Mouse (Mus musculus) lung, postnatal 36 days (tissue): ENCODE measurements around the gene Zmpste24.
A peak's percentile ranks its signal among the peaks of the same experiment; 100 is the strongest.

Source experiments
- DNase-seq: peaks from one replicate; pipeline ENCODE4 v3.0.0; 2022; ENCODE audit warnings: mixed read lengths

The Zmpste24 gene

DNA sequence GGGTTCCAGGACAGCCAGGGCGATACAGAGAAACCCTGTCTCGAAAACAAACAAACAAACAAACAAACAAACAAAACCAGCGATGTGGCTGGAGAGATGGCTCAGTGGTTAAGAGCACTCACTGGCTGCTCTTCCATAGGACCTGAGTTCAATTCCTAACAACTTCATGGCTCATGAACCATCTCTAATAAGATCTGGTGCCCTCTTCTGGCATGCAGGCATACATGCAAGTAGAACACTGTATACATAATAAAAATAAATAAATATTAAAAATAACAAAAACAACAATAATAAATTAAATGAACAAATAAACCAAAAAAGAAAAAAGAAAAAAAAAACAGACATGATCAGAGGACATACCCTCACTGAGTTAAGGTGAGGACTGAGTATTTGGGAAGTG is 68.4 kb downstream of the Zmpste24 start:
- no peak for DNase-seq

DNA sequence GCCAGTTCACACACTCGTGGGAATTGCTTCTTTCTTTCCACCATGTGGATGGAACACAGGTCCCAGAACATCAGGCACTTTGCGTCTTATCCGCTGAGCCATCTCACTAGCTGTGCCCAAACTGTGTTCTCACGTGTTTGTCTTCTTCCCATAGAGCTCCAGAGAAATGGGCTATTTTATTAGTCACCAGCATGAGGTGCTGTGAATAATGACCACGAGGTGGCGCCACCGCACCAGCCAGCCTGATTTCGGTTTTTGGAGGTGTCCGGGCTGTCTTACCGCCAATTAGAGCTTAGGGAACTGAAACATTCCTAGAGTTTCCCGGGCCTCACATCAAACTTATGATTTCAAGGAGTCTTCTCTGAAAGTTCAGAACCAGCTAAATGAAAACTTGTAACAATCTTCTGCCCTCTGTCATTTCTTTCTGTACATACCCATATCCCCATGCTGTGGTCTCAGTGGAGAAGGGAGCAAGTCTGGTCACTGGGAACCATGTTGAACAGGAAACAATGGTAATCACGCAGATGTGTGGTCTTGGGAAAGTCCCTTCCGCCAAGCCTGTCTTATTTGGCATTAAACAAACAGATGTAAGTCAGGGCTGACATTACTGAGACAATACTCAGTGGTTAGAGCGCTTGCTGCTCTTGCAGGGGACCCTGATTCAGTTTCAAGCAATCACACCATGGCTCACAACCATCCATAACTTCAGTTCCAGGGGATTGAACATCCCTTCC is 69.2 kb downstream of the Zmpste24 start:
- DNase-seq, result peak; percentile 70

DNA sequence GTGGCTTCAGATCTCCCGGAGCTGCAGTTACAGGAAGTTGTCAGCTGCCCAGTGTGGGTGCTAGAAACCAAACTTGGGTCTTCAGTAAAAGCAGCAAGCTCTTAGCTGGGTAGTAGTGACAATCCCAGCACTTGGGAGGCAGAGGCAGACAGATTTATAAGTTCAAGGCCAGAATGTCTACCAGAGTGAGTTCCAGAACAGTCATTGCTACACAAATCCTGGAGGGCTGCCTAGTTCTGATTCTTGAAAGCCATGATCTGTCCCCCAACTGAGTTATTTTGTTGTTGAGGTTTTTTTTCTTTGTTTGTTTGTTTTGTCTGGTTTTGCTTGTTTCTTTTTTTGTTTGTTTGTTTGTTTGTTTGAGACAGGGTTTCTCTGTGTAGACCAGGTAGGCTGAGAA is 69.9 kb downstream of the Zmpste24 start:
- DNase-seq, result no peak

DNA sequence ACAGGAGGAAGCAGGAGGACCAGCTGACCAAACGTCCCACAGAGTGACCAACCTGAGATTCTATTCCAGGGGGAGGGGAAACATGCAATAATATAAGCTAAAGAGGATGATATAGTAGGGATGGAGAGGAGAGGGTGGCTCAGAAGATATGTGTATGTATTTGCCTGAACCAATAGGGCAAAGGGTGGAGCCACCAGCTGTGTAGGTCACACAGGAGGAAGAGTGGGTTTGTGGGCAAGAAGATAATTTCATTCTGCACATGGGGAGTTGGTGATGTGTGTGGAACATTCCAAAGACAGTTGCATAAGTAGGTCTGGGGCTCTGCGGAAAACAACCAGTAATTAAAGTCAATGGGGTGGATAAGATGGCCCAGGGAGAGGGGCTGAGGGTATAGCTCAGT is 72.4 kb downstream of the Zmpste24 start:
- peak; percentile 38 for DNase-seq

DNA sequence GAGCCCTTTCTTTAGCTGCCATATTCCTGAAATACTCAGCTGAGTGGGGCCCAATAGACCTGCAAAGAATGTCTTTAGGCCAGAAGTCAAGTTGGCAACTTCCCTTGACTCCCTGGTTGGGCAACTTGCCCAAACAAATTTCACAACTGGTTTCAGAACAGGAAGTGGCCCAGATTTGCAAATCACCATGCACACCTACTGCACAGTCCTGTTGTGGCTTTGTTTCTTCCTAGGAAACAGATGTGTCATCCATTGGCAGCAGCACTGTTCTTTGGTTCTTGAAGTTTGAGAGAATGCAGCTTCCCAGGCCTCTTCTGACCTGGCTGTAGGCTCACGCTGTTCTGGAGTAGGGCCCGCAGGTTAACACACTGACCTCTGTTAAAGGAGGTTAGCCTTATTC is 74.1 kb downstream of the Zmpste24 start:
- peak; percentile 91 for DNase-seq

DNA sequence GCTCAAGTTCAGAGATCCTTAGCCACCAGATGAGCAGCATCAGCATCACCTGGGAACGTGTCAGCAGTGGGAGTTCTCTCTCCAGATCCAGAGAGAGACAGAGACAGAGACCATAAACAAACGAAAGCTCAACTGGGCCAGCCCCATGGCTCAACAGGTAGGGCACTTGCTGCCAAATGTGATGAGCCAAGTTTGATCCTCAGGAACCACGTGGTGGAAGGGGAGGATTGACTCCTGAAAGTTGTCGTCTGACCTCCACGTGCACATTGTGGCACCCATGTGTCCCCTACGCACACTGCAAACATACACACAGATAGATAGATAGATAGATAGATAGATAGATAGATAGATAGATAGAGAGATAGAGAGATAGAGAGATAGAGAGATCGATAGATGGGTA is 74.6 kb downstream of the Zmpste24 start:
- DNase-seq, result no peak

DNA sequence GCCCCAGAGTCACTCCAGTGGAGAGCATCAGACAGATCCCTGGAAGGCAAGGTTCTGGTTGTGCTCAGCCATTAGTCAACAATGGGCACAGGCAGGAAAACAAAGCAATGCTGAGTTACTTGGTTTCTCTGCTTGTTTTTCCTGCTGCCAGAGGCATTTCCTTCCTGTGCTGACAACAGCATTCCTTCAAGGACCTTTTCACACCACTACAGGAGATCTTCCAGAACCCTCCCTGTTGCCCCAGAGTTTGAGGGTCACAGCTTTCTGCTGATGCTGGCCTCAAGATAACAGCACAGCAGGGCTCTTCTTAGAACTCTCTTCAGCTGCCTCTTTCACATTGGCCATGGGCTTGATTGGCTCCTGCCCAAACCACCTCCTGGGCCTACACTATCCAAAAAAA is 76.1 kb downstream of the Zmpste24 start:
- DNase-seq, result no peak

DNA sequence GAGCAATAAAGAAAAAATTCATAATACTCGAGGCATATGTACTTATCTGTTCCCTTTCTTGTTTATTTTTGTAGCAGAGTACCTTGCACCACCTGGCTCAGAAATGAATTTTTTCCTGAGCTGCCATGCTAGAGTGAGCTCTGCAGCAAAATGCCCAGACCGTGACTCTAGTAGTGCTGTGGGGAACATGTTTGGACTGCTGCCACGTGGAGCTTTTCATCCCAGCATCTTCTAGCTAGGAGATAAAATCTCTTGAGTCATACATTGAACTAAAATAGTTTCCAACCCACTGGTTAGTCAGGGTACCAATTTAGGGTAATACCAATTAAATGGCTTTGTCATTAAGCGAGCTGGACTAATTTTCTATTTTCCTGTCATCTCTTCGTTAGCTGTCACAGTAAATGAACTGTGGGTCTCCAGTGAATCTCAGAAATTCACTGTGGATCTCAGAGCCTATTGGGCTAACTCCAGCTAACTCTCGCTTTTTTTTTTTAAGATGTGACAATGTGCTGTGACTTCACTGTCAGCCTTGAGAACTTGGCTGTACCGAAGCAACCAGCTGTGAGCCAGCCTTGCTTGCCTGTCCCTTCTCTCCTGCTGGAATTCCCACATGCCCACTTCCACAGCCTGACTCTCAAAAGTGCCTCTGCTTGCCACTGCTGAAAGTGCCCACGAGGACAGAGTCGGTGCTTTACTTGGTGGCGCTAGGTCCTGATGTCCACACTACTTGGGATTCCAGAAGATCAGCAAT is 77.8 kb downstream of the Zmpste24 start:
- DNase-seq, result no peak

DNA sequence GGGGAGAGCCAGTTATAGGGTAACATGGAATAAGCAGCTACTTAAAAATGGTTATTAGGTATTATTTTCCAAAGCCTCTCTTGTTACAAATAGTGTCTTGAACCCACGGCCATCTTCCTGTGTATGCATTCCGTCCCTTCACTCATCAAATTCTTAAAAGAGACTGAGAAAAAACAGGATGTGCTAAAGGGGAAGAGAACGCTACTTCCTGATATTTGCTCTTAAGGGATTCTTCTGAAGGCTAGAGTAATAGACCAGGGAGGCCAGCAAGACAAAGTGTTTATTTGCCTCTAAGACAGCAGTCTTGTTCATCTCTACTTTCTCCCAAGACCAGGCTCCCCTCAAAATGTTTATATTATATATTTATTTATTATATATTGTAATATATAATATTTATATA is 79.8 kb downstream of the Zmpste24 start:
- DNase-seq, result no peak

DNA sequence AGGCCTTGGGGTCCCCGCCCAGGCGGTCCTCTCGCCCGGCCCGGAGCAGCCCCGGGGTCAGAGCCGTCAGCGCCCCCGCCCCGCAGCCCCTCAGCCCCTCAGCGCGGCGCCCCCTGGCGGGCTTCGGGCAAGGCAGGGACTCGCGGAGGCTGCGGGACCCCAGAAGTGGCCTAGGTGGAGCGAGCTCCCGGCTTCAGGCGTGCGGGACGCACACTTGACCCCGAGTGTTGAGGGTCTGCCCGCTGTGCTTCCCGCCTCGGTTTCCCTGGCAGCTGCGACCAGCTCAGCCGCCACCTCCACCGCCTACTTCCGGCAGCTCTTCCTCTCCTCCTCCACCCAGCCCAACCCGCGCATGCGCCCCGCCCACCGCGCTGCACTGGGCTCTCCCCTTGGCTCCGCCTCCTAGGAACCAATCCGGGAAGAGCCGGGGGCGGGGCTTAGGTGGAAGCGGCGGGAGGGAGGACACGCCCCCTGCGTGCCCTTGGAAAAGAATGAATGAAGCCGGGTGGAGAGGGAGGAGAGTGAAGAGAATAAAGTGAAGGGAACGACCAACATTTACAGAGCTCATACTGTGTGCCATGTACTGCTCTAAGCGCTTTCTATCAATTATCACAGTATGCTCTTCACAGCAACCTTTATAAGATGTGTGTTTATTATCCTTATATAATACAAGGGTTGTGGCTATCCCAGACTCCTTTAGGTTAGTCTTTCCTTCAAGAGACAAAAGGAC is 80.9 kb downstream of the Zmpste24 start, which contains the start of gene Smap2:
Gene Smap2 (minus strand): TSS at position 320 of the 730 bp plus-strand sequence.
- peak; percentile 99 for DNase-seq

DNA sequence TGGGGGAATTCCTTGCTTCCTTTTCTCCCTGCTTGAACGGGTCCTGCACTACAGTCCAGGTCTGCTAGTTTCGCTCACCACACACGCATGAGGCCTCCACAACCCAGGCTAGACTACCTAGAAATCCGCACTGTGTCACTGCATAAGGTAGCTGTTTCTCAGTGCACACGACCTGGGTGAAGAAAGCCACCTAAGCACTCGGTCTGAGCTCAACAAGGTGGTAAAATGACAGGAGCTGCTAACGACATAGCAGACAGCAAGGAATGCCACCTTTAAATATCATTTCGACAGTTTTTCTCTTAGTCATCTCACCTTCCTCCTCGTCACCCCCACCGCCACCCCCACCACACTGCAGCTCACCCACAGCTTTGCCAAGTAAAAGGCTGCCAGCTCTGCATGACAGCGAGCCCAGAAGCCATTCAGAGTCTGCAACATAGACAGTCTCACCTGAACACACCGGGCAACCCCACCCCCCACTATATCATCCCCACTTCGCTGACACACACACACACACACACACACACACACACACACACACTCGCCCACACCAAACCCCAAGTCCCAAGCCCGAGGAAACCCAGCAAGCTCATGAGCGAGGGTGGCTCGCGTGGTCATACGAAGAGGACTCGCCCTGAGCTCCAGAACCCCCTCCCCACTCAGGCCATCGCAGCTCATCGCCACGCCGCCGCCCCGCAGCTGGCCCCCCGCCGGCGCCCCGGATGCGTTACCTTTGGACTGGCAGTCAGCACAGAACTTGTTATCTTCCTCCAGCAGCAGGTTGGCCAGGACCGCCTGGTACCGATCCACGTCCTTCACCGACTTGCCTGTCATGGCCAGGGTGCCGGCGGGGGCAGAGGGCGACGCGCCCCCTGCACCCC is 81.8 kb downstream of the Zmpste24 start:
- peak; percentile 34 for DNase-seq

DNA sequence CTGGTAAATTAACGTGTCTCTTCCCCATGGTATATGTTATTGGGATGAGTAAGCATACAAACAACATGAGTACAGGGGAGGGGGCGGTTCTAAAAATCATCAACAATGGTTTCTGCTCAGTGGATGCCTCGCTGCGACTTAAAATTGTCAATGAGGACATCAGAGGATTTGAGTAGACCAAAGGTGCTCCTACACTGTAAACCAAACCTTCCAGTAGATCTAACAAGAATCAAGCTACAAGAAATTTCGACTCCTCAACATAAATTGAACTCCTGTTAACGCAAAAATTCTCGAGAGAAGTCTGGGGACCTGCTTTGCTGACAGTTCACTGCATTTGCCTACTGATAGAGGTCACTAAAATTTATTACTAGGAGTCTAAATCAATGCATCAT is 82.8 kb downstream of the Zmpste24 start:
- DNase-seq, result no peak

DNA sequence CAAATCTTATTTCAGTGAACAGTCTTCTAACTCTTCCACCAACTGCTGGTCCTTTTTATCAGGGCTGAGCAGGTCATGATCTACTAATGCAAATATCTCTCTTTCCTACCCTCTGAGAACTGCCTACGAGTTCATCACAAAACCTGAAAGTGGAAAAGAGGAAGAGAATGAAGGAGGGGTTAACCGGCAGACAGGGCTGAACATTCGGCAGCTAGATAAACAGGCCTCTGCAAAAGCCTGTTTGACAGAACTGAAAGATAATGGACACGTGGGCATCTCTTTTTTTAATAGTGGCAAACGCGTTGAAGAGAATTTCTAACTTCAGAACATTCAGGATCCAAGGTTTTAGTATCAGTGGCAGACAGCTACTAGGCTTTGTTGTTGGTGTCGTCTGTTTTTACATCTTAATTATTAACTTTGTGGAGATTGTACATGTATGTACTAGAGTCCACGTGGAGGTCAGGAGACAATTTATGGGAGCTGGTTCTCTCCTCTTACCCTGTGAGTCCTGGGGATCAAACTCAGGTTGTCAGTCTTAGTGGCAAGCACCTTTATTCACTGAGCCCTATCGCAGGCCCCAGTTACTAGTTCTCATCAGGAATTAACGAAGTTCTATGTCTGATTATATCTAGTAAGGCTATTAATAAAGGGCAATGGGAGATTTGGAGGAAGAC is 83.3 kb downstream of the Zmpste24 start:
- DNase-seq, result no peak

DNA sequence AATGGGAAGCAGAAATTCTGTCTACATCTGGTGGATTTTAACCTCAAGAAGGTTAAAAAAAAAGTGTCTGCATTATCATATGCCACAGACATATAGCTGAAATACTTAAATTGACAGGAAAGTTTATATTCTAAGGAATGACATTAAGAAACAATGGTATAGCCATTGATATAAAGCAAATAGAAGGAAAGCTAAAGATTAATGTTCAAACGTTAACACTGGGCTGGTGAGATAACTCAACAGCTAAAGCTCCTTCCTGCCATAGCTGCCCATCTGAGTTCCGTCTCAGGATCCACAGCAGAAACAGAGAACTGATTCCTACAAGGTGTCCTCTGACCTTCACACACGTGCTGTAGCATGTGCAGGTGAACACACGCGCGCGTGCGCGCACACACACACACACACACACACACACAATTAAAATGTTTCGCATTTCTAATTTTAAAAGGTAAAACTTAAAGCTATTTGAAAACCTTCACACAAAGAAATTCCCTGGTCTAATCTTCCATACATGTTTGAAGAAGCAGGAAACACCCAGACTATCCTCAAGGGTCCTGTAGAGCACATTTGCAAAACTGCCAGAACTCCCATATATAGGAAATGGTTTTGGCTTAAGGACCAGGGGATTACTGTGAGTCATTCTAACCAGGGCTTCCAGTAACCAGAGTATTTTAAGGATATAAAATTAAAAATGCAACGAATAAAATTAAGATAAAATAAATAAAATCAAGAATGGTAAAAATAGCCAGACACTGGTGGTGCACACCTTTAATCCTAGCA is 87.1 kb downstream of the Zmpste24 start:
- DNase-seq, result no peak
